Mouse (Mus musculus) hindbrain, embryonic 14.5 days (tissue): ENCODE results near the gene Epdr1. TPM values are rescaled to one million over a fixed set of nuclear protein-coding genes. Genes with fewer than 3 reads are reported as not detected.
A peak's percentile ranks its signal among the peaks of the same experiment; 100 is the strongest.

Experiments
- ATAC-seq: fragments of 200-750 bp; cut with Nextera tagmentation; 2 replicates; pipeline ENCODE4 v1.8.0; 2017; ENCODE audit warnings: moderate number of reproducible peaks, mild to moderate bottlenecking, moderate TSS enrichment, moderate library complexity; ENCODE audit not compliant: low FRiP score
- DNase-seq: peaks from one replicate; pipeline ENCODE4 v3.0.0-alpha.2; 2015; ENCODE audit warnings: low spot score
- H3K27ac ChIP-seq: fragments of 300-500 bp; sonication (generic); 2 replicates; pipeline ENCODE4 v1.5.1; 2014; ENCODE audit warnings: mild to moderate bottlenecking, moderate library complexity
- H3K27me3 ChIP-seq: fragments of 300-500 bp; sonication (generic); 2 replicates; pipeline ENCODE4 v1.6.1; 2014; ENCODE audit warnings: mild to moderate bottlenecking, low read length, mixed read lengths; ENCODE audit not compliant: control insufficient read depth, insufficient read depth
- H3K36me3 ChIP-seq: fragments of 300-500 bp; sonication (generic); replicated peaks from 2 replicates; pipeline ENCODE4 v1.6.1; 2014; ENCODE audit not compliant: control insufficient read depth, insufficient read depth
- H3K4me1 ChIP-seq: fragments of 300-500 bp; sonication (generic); replicated peaks from 2 replicates; pipeline ENCODE4 v1.6.1; 2014; ENCODE audit warnings: antibody characterized with exemption, low read length, mixed read lengths; ENCODE audit not compliant: control insufficient read depth, insufficient read depth
- H3K4me2 ChIP-seq: fragments of 300-500 bp; sonication (generic); replicated peaks from 2 replicates; pipeline ENCODE4 v1.6.1; 2014; ENCODE audit warnings: mild to moderate bottlenecking, moderate library complexity
- H3K4me3 ChIP-seq: fragments of 300-500 bp; sonication (generic); replicated peaks from 2 replicates; pipeline ENCODE4 v1.5.1; 2014; ENCODE audit warnings: mild to moderate bottlenecking, low read length
- H3K9ac ChIP-seq: fragments of 300-500 bp; sonication (generic); 2 replicates; pipeline ENCODE4 v1.6.1; 2014
- H3K9me3 ChIP-seq: fragments of 300-500 bp; sonication (generic); 2 replicates; pipeline ENCODE4 v1.6.1; 2016; ENCODE audit warnings: low read length; ENCODE audit not compliant: control insufficient read depth
- WGBS: fragments of 180-500 bp; shearing (Covaris S2); extraction: QIAGEN DNeasy Blood & Tissue Kit; methylation state at CpG from one replicate; pipeline ENCODE4 v1.1.7; 2014; 5-methylcytosine and 5-hydroxymethylcytosine counted together
- polyA plus RNA-seq: library from polyadenylated mRNA; unstranded; fragments of >200 nt; fragmentation: Nextera tagmentation; extraction: Ambion mirVana; gene quantifications from 2 replicates; pipeline ENCODE4 v1.2.1, GENCODE M21; 2014

The Epdr1 gene
- polyA plus RNA-seq, 1 experiment from 2014 or later: 22.5 TPM

GRCm38 (mm10) chr13:19613426-19613825 is 6.3 kb downstream of the Epdr1 start:
- H3K27ac ChIP-seq: no peak overlapping the region
- no peak overlapping the region for H3K4me2 ChIP-seq
- WGBS: 82% methylated on average over 1 of the region's 1 CpGs
- no peak overlapping the region for H3K4me3 ChIP-seq
- H3K9me3 ChIP-seq: no peaks in the 10 kb centered on the region
- H3K36me3 ChIP-seq: no peaks in the 10 kb centered on the region
- DNase-seq (no peak), ATAC-seq (no peak)
- peaks cover 15% of the 10 kb centered on the region for H3K4me1 ChIP-seq
- H3K27me3 ChIP-seq: no peaks in the 10 kb centered on the region
- no peak overlapping the region for H3K9ac ChIP-seq

GRCm38 (mm10) chr13:19612963-19613362 is 6.8 kb downstream of the Epdr1 start:
- no peak overlapping the region for H3K27ac ChIP-seq
- no peak overlapping the region for H3K4me3 ChIP-seq
- H3K4me2 ChIP-seq: no peak overlapping the region
- H3K9ac ChIP-seq: no peak overlapping the region
- 35% methylated on average over 3 of the region's 3 CpGs for WGBS
- H3K4me1 ChIP-seq: peaks cover 10% of the 10 kb centered on the region
- no peaks in the 10 kb centered on the region for H3K27me3 ChIP-seq
- H3K36me3 ChIP-seq: no peaks in the 10 kb centered on the region
- no peak for DNase-seq
- no peaks in the 10 kb centered on the region for H3K9me3 ChIP-seq
- ATAC-seq: no peak

GRCm38 (mm10) chr13:19612348-19612747 is 7.4 kb downstream of the Epdr1 start:
- no peak overlapping the region for H3K9ac ChIP-seq
- H3K9me3 ChIP-seq: no peaks in the 10 kb centered on the region
- no peak overlapping the region for H3K4me3 ChIP-seq
- H3K27ac ChIP-seq: no peak overlapping the region
- H3K4me1 ChIP-seq: peaks cover 10% of the 10 kb centered on the region
- no peaks in the 10 kb centered on the region for H3K36me3 ChIP-seq
- DNase-seq (peak; percentile 65), ATAC-seq (peak; percentile 61; the same call in 1 of the 2 replicates)
- 14% methylated on average over 1 of the region's 1 CpGs for WGBS
- H3K4me2 ChIP-seq: no peak overlapping the region
- H3K27me3 ChIP-seq: no peaks in the 10 kb centered on the region

- H3K9me3 ChIP-seq: no peaks in the 10 kb centered on the region
- H3K27me3 ChIP-seq: no peaks in the 10 kb centered on the region
- no peak overlapping the region for H3K4me2 ChIP-seq
- H3K36me3 ChIP-seq: no peaks in the 10 kb centered on the region
- no peak overlapping the region for H3K27ac ChIP-seq
- H3K4me3 ChIP-seq: no peak overlapping the region
- ATAC-seq (no peak), DNase-seq (no peak)
- H3K9ac ChIP-seq: no peak overlapping the region
- peaks cover 5% of the 10 kb centered on the region; the same call in 1 of the 2 replicates for H3K4me1 ChIP-seq
These were observed 11.6 kb downstream of the Epdr1 start for GRCm38 (mm10) chr13:19608120-19608519.

GRCm38 (mm10) chr13:19604916-19605315 is 14.8 kb downstream of the Epdr1 start:
- H3K9me3 ChIP-seq: no peaks in the 10 kb centered on the region
- no peaks in the 10 kb centered on the region for H3K27me3 ChIP-seq
- H3K27ac ChIP-seq: no peak overlapping the region
- H3K9ac ChIP-seq: no peak overlapping the region
- no peak overlapping the region for H3K4me2 ChIP-seq
- ATAC-seq: no peak
- DNase-seq: no peak
- no peaks in the 10 kb centered on the region for H3K4me1 ChIP-seq
- H3K4me3 ChIP-seq: no peak overlapping the region
- H3K36me3 ChIP-seq: no peaks in the 10 kb centered on the region

- ATAC-seq (no peak), DNase-seq (no peak)
- H3K27ac ChIP-seq: no peak overlapping the region
- H3K9ac ChIP-seq: no peak overlapping the region
- WGBS: 91% methylated on average over 1 of the region's 1 CpGs
- no peak overlapping the region for H3K4me2 ChIP-seq
- H3K9me3 ChIP-seq: no peaks in the 10 kb centered on the region
- no peak overlapping the region for H3K4me3 ChIP-seq
- no peaks in the 10 kb centered on the region for H3K4me1 ChIP-seq
- H3K36me3 ChIP-seq: no peaks in the 10 kb centered on the region
- no peaks in the 10 kb centered on the region for H3K27me3 ChIP-seq
These were observed 16.0 kb downstream of the Epdr1 start for GRCm38 (mm10) chr13:19603719-19604118.

- Histone ChIP-seq H3K9ac (no peak overlapping the region), H3K27me3 (no peaks in the 10 kb centered on the region), H3K9me3 (no peaks in the 10 kb centered on the region), H3K4me3 (no peak overlapping the region), H3K4me1 (no peaks in the 10 kb centered on the region), H3K36me3 (no peaks in the 10 kb centered on the region), H3K4me2 (no peak overlapping the region), H3K27ac (no peak overlapping the region)
- ATAC-seq: no peak
- peak; percentile 20 for DNase-seq
- WGBS: 85% methylated on average over 1 of the region's 1 CpGs
These were observed 17.2 kb downstream of the Epdr1 start for GRCm38 (mm10) chr13:19602531-19602930.

GRCm38 (mm10) chr13:19599242-19599641 is 20.5 kb downstream of the Epdr1 start:
- WGBS: 93% methylated on average over 6 of the region's 6 CpGs
- no peak for ATAC-seq

GRCm38 (mm10) chr13:19595141-19595540 is 24.6 kb downstream of the Epdr1 start:
- Histone ChIP-seq H3K36me3 (no peaks in the 10 kb centered on the region; the same call in 1 of the 2 replicates), H3K27me3 (no peaks in the 10 kb centered on the region), H3K9me3 (no peaks in the 10 kb centered on the region), H3K9ac (no peak overlapping the region), H3K4me2 (no peak overlapping the region), H3K27ac (no peak overlapping the region), H3K4me1 (no peaks in the 10 kb centered on the region), H3K4me3 (no peak overlapping the region)
- 97% methylated on average over 1 of the region's 1 CpGs for WGBS
- DNase-seq (peak; percentile 5), ATAC-seq (no peak)

More at GRCm38 (mm10) chr13:19599242-19599641, 20.5 kb downstream of the Epdr1 start:
- no peak overlapping the region for H3K4me2 ChIP-seq
- H3K9me3 ChIP-seq: no peaks in the 10 kb centered on the region
- no peaks in the 10 kb centered on the region for H3K4me1 ChIP-seq
- H3K36me3 ChIP-seq: no peaks in the 10 kb centered on the region
- no peak overlapping the region for H3K9ac ChIP-seq
- no peak overlapping the region for H3K4me3 ChIP-seq
- H3K27me3 ChIP-seq: no peaks in the 10 kb centered on the region
- no peak for DNase-seq
- no peak overlapping the region for H3K27ac ChIP-seq
